Mouse (Mus musculus) heart, adult 8-10 months (tissue): ENCODE measurements around the gene 4931406P16Rik. TPM values are rescaled to one million over a fixed set of nuclear protein-coding genes. Genes with fewer than 3 reads are reported as not detected.

Experiments used
- DNase-seq: peaks from one replicate; pipeline ENCODE4 v3.0.0; 2022; ENCODE audit warnings: low spot score
- total RNA-seq, 4 experiments: library from RNA; stranded (reverse); gene quantifications; 2 replicates each; pipeline ENCODE4 v1.2.4; 2022

The 4931406P16Rik gene
- total RNA-seq, 4 experiments from 2014 or later: 38.7 to 43.4 (median 41.0) TPM

DNA sequence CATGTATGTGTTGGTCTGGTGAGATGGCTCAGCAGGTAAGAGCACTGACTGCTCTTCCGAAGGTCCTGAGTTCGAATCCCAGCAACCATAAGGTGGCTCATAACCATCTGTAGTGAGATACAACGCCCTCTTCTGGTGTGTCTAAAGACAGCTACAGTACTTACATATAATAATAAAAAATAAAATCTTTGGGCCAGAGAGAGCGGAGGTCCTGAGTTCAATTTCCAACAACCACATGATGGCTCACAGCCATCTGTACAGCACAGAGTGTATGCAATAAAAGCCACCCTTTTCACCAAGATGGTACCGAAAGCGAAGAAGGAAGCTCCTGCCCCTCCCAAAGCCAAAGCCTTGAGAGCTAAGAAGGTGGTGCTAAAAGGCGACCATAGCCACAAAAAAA is 62.6 kb downstream of the 4931406P16Rik start, which contains the start of gene Gm6096:
Gene Gm6096, plus strand, starts transcription at position 301 of the 400 bp plus-strand sequence.
- no peak for DNase-seq

DNA sequence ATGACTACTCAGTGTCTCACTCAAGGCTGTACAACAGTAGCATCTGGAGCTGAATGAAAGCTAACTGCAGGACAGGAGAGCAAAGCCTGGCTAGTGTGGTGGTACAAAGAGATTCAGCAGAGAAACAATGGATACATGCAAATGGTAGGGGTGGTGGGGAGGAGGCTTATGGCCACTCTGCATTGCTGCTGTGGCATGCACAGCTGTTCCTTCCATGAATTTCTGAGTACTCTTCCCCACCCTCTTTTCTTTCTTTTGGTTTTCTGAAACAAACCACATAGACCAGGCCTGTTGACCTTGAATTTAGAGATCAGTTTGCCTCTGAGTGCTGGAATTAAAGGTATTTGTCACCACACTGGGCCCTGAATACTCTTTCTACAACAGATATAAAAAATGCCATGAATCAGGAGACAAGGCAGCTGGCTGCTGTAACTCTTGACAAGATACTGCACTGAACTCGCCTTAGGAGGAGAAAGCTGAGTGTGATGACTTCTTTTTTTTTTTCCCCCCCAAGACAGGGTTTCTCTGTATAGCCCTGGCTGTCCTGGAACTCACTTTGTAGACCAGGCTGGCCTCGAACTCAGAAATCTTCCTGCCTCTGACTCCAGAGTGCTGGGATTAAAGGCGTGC is 66.4 kb downstream of the 4931406P16Rik start:
- no peak for DNase-seq

DNA sequence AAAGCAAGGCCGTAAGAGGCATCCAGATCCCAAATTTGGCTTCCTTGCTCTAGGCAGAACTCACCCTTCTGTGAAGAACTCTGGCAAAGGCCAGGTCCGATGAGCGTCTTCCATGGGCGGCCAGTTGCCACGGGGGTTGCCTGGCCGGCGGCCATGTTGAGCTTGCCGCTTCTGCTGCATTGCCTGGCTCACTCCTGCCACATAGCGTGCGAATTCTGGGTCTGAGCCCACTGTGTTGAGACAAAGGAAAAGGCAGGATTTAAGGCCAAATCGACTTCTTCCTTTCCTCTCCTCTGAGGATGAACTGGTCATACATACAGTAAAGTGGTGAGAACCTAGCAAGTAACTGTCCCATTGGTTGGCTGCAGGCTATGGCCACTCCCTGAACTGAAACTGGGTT is 71.2 kb downstream of the 4931406P16Rik start:
- no peak for DNase-seq

DNA sequence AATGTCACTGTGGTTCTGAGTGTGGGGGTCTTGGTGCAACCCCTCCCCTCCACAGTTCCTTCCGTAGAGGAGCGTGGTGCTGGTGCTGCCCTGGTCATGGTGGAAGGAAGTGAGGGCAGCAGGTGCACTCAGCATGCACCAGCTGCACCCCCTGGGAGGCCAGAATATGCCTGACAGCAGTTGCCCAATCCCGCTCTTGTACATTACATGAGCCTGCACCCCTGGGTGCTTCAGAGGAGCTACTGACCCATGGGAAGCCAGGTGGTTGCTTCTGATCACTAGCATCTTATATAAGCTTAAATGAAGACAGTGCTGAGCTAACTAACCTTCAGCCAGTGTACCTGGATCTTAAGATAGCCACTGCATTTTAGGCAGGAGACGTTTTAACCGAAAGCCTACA is 75.3 kb downstream of the 4931406P16Rik start:
- no peak for DNase-seq

DNA sequence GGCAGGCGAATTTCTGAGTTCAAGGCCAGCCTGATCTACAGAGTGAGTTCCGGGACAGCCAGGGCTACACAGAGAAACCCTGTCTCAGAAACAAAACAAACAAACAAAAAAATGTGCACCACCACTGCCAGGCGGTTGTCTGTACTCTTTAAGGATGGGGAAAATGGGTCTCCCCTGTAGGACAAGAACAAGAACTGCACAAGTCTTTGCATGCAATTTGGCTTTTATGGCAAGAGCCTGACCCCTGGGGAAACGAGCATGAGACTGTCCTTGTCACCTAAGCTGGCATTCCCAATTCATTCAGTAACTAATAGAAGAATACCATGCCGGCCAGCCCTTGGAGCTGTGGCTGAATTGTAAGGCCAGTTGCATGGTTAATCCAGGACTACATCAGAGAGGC is 77.7 kb downstream of the 4931406P16Rik start:
- DNase-seq: no peak

DNA sequence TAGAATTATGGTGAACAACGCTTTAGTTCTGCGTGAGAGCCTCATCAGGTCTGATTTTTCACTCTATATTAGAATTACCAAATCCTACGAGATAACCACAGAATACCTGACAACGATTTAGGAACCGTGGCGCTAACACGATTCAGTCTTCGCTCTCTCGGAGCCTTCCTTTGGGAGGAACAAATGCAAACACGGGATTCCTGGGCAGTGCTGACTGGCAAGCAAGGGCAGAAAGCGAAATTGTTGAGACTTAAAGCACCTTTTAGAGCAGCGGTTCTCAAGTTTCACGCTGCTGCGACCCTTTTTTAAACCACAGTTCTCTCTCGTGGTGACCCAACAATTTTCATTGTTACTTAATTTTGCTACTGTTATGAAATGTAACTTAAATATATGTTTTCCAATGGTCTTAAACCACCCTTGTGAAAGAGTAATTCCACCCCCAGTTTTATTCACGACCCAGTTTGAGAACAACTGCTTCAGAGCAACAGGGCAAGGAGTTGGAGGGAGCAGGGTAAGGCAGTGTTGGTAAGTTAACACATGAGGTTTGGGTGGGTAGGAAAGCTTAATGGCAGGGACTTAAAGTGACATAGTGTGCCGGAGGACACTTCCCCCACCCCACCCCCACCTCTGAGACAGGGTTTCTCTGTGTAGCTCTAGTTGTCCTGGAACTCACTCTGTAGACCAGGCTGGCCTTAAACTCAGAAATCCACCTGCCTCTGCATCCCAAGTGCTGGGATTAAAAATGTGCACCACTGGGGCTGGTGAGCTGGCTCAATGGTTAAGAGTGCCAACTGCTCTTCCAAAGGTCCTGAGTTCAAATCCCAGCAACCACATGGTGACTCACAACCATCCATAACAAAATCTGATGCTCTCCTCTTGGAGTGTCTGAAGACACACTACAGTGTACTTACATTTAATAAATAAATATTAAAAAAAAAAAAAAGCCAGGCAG is 78.5 kb downstream of the 4931406P16Rik start:
- DNase-seq: no peak

DNA sequence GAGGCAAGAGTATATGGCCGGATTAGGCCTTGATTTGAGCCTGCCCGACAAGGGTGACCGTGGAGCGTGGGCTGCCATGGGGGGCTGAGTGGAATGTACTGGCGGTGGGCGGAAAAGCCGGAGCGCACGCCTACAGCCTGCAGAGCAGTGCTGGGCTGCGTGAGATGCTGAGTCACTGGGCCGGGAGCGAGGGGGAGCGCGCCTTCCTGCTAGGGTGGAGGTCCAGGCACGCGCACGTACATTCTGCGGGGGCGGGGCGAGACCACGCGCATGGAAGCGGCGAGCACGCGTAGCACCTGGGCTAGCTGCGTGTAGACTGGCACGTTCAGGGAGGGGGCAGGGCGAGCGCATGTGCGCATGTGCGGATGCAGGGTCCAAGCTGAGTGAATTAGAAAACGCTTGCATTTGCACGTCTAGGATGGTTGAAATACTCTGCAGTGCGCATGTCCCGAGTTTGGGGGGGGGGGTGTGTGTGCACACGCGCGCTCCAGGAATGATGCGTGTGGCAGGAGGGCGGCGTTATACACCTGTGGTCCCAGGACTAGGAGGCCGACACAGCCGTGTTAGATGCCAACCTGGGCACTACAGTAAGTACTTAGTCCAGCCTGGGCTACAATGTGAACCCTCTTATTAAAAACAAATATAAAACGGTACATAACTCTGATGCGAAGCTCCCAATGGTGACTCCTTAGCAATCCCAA is 79.3 kb downstream of the 4931406P16Rik start:
- DNase-seq: peak; percentile 98

DNA sequence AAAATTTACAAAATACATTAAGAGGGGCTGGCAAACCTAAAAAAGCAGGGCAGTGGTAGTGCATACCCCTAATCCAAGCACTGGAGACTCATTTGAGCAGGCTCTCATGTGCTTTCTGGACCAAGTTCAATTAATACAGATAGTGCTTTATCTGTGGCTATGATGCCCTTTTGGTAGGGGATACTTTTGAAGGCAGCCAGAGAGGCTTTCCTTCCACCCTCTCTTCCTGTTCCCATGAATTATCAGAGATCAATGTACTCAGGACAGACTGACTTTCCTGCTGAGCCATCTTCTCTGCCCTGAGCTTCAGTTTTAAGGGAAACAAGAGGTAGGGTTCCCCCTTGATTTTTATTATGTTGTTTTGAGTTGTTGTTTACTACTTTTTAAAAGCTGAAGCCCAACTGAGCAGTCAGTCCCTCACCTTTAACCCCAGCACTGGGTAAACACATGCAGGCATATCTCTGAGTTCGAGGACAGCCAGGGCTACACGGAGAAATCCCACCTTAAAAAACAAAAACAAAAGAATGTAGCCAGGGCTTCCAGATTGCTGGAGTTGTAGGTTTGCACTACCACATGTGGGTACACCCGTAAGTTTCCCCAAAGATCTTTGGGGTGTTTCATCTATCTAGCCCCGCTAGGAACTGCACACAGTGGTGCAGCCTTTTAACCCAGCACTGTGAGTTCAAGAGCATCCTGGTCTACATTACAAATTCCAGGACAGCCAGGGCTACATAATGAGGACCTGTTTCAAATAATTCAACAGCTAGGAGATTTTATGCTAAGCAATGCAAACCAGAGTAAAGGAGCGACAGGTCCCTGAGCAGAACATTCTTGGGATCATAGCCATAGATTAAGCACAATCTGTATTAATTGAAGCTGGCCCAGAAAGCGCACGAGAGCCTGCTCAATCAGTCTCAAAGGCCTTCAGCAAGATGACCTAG is 80.3 kb downstream of the 4931406P16Rik start:
- no peak for DNase-seq

DNA sequence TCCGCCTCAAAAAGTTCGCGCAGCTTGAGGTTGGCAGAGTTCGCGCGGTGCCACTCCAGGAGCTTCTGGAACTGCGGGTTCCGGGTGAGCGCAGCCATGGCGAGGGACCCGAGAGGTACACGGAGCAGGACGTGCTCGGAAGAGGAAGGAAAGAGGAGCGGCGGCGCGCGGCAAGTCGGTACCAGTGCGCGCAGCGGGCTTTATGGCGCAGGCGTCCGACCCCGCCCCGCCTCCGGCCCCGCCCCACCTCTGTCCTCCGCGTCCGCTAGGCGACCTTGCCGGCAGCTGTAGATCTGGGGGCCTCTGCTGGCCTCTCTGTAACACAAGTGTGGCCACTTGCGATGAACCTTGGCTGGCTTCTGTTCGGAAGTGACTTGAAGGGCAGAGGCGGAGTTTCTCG is 83.2 kb downstream of the 4931406P16Rik start, which contains the start of gene Gpi1:
Gene Gpi1, minus strand, starts transcription at position 221 of the 400 bp plus-strand sequence.
- DNase-seq: peak; percentile 68

DNA sequence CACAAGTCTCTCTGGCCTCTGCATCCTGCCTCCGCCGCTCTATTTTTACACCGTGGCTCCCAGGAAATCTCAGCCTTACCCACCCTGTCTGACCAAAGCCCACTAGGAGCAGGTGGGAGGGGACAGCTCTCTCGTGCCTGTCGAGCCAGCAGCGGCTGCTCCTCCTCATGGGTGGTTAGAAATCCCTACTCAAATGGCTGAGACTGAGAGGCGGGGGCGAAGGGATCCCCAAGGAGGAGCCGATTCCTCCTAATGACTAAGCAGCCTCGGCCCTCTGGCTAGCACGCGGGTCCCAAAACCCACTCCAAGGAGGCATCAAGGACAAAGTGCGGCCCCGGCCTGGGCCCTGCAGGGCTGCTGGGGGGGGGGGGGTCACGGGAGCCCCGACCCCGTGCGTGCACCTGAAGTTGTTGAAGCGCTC is 83.7 kb downstream of the 4931406P16Rik start:
- DNase-seq: peak; percentile 46

DNA sequence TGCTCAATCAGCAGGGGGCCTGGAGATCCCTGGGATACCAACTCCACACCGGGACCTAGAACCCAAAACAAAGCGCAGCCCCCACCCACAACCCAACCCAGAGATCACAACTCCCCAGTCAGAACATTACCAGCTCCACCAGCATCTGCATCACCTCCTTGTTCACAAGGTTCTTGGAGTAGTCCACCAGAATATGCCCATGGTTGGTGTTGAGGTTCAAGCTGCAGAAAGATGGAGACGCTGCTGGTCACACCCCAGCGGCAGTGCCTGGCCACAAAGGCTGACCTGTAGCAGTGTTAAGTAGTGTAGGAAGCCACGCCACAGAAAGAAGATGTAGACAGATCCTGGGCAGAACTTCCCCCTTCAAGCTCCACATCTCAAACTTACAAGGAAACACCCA is 84.2 kb downstream of the 4931406P16Rik start:
- no peak for DNase-seq

DNA sequence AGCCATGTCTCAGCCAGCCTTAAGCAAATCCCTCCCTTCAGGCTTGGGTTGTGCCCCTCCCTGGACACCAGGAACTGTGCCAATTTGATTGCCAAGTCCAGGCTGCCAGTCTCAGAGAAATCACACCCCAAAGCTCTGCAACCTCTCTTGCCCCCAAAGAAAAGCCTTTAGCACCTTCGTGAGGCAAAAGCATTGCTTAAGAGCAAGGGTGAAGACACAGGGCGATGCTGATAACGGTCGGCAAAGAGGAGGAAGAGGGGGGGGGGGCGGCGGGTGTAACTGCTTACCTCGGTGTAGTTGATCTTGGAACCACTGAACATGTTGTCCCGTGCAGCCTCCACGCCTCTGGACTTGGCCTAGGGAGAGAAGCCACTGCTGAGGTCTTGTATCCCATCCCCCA is 84.7 kb downstream of the 4931406P16Rik start:
- DNase-seq: no peak

DNA sequence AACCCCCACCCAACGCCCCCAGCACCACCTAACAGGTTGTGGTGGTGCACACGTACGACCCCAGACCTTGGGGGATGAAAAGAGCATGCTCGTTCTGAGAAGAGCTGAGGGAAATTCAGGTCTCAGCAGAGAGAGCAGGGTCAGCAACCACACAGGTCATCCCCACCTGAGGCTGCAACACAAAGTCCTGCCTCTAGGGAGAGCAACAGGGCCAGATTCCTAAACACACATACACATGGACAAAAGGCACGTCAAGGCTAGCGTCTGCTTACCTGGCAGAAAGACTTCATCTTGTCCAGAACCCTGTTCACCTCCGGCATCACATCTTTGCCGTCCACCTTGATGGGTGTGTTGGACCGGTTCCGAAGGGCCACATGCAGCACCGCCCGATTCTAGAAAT is 86.5 kb downstream of the 4931406P16Rik start:
- no peak for DNase-seq

DNA sequence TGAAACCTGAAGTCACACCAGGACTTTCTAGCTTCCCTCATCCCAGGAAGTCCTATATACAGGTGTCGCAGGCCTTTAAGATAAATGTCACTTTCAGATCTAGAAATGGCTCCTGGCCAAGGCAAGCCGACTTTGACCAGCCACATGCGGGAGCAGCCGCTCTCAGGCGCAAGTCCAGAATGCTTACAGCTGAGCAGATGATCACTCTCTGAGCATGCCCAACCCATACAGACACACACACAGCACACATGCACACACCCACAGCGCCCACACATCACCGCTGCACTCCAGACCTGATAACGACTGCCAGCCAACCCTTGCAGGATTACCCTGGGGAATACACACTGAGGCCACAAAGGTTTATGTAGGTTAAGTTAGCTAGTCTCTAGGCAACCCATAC is 87.3 kb downstream of the 4931406P16Rik start:
- no peak for DNase-seq

DNA sequence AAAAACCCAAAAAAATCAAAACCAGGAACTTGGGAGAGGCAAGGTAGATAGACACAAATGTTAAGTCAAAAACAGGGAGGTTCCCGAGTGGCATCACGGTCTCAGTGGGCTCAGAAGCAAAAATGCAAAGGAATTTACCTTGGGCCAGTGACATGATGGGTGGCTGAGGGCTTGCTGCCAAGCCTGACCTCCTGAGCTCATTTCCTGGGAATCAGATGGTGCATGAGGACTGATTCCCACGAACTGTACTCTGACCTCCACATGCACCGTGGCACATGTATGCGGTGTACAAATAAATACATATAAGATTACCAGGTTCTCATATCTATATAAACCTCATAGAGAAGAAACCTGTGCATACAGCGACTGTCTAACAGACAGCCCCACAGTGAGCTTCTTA is 89.0 kb downstream of the 4931406P16Rik start:
- no peak for DNase-seq

DNA sequence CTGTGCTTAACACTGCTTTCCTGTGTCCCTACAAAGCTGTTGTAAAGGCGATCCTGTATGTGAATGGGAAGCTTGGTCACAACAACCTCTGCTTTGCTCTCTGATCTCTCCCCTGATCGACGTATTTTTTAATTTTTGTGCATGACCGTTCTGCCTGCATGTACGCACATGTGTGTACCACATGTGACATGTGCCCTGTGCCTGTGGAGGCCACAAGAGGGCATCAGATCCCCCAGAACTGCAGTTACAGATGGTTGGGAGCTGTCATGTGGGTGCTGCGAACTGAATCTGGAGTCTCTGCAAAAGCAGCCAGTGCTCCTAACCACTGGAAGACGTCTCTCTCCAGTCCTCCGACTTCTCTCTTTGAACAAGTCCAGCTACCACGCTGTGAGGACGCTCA is 91.0 kb downstream of the 4931406P16Rik start:
- DNase-seq: no peak

DNA sequence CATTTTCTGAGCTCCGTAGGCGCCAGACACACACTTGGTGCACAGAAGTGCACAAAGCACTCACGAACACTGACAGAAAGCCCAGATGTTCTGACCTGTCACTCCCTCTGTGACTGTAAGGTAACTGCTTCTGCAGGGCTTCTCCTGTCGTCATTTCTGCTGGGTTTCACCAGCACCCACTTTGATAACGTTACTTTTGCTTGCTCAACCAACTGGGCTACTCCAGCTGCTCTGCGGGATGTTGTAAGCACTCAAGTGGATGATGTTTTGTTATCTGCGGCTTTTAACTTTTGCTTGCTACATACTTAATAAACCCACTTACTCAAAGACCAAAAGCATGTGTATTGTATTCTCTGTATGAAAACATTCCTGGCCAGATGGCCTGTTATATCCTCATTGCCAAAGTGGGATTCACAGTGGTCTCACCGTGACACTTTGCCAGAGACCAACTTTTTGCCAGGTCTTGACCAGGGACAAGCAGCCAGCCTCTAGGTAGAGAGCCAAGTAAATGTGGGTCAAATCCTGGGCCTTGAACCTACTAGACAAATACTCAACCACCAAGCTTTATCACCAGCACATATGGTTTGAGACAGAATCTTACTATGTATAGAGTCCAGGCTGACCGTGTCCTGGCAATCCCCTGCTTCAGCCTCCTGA is 91.6 kb downstream of the 4931406P16Rik start:
- DNase-seq: no peak

DNA sequence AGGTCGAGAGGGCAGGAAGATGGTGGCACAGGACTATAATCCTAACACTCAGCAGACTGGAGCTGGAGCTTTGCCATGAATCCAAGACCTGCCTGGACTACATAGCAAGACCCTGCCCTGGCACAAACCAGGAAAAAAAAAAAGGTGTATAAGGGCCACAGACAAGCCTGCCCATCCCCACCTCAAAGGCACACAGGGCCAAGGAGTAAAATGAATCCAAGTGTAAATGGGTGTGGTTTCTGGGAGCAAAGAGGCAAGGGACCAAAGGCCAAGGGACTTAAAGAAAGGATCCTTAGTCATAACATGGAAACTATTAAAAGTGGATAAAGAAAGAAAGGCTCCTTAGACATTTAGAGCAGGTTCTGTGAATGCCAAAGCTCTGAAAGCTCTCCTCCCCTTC is 94.9 kb downstream of the 4931406P16Rik start:
- DNase-seq: no peak

DNA sequence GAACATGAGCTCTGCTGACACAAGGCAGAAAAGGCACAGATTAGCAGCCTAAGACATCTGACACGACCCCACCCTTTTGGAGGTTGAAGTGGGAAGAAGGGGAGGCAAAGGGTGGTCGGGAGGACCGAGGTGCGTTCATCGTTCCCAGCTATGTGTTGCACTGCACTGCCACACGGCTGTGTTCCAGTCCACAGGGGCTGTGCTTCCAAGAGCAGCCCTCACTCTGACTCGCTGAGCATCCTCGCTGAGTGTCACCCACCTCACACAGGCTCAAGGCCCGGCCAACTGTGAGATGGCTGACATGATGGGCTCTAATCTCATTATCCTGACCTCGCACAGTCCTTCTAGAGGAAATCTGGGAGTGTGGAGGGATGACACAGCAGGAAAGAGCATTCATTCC is 96.9 kb downstream of the 4931406P16Rik start:
- no peak for DNase-seq

DNA sequence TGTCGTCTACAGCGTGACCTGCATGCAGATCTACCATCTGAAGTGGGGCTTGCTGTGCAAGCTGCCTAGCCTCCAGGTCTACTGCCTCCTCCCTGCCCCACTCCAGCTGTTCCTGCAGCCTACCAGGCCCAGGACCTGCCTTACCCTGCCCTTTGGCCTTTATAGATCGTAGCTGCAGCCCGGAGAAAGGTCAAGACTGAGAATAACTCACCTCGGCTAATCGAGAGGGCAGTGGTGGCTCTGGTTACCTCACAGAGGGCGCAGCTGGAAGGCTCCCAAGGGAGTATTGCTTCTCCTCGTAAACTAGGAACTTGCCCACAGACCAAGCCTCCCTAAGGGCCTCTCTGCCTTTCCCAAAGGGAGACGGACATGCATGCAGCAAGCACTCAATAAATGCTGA is 97.9 kb downstream of the 4931406P16Rik start:
- no peak for DNase-seq

DNA sequence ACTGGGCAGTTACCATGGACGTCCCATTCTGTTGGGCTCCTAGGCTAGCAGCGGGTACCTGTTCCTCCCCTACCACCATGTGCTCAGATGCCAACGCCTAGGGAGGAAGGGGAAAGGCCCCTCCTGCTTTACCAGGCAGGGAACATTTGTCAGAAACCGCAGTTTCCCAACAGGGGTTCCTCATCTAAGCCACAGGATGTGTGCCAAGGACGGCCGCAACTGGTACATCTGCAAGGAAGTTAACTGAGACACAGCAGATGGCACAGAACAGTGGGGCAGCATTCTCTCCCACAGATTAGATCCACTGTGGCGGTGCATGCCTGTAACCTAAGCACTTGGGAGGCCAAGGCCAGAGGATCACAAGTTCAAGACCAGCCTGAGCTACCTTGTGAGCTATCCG is 98.7 kb downstream of the 4931406P16Rik start:
- DNase-seq: no peak
